Mouse (Mus musculus) neural tube, embryonic 15.5 days (tissue): ENCODE measurements around the gene Gm7102. TPM values are rescaled to one million over a fixed set of nuclear protein-coding genes. Genes with fewer than 3 reads are reported as not detected.
"Not testable (repeated sequence)": the region's sequence is repeated elsewhere in the genome, so short reads cannot be mapped to it uniquely, and the experiment has no call there.

Source experiments
- ATAC-seq: fragments of 200-750 bp; cut with Nextera tagmentation; 2 replicates; pipeline ENCODE4 v1.8.0; 2017; ENCODE audit warnings: mild to moderate bottlenecking, moderate TSS enrichment, moderate library complexity; ENCODE audit not compliant: low FRiP score
- H3K27ac ChIP-seq: fragments of 300-500 bp; sonication (generic); replicated peaks from 2 replicates; pipeline ENCODE4 v1.5.1; 2015; ENCODE audit warnings: mild to moderate bottlenecking, inconsistent platforms
- H3K27me3 ChIP-seq: fragments of 300-500 bp; sonication (generic); replicated peaks from 2 replicates; pipeline ENCODE4 v1.6.1; 2015; ENCODE audit warnings: inconsistent platforms
- H3K36me3 ChIP-seq: fragments of 300-500 bp; sonication (generic); 2 replicates; pipeline ENCODE4 v1.6.1; 2015; ENCODE audit warnings: inconsistent platforms
- H3K4me1 ChIP-seq: fragments of 300-500 bp; sonication (generic); 2 replicates; pipeline ENCODE4 v1.6.1; 2015; ENCODE audit warnings: inconsistent platforms
- H3K4me2 ChIP-seq: fragments of 300-500 bp; sonication (generic); 2 replicates; pipeline ENCODE4 v1.6.1; 2015; ENCODE audit warnings: inconsistent platforms, mild to moderate bottlenecking, moderate library complexity
- H3K4me3 ChIP-seq: fragments of 300-500 bp; sonication (generic); replicated peaks from 2 replicates; pipeline ENCODE4 v1.5.1; 2015; ENCODE audit warnings: mild to moderate bottlenecking, inconsistent platforms
- H3K9ac ChIP-seq: fragments of 300-500 bp; sonication (generic); replicated peaks from 2 replicates; pipeline ENCODE4 v1.6.1; 2015; ENCODE audit warnings: mild to moderate bottlenecking, inconsistent platforms
- H3K9me3 ChIP-seq: fragments of 300-500 bp; sonication (generic); replicated peaks from 2 replicates; pipeline ENCODE4 v1.6.1; 2016; ENCODE audit warnings: inconsistent platforms
- WGBS: fragments of 180-500 bp; shearing (Covaris S2); methylation state at CpG from one replicate; pipeline ENCODE4 v1.1.7; 2015; ENCODE audit warnings: mixed read lengths; 5-methylcytosine and 5-hydroxymethylcytosine counted together
- polyA plus RNA-seq: library from polyadenylated mRNA; unstranded; fragments of >200 nt; fragmentation: Nextera tagmentation; extraction: Ambion mirVana; gene quantifications from 2 replicates; pipeline ENCODE4 v1.2.1, GENCODE M21; 2015

Gm7102 gene
- 0.24 and 0.29 TPM in 2 replicates for polyA plus RNA-seq

DNA sequence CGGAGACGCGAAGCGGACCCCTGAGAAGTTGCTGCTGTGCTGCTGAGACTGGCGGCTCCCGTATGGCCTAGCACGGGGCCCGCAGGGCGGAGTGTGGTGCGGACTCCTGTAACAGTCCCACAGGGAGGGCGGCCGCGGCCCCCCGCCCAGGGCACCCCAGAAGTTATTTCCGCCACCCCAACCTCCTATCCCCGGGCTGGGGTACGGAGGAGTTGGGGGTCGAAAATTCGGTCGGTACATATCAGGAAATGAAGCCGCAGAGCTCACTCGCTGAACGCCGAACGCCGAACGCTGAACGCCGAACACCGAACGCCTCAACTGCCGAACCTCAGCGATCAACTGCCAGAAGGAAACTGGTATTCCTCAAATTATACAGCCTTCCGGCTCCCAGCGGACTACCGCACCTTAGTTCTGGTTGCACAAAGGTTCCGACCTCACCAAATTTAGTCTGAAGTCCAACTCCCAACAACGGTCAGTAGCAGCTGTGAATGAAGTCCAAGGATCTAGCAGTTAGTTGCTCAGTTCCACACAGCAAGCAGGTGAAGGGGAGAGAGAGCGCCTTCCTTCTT, at the start of gene Gm7102:
Gene Gm7102, minus strand, starts transcription at position 554 of the 569 bp plus-strand sequence.
- 0 out of 2 replicates have a peak, but pooled peaks cover 1% of the 10 kb centered on the region for H3K9me3 ChIP-seq
- H3K9ac ChIP-seq: no peak within 1 kb of the TSS; the same call in 1 of the 2 replicates
- 30% methylated on average over 39 of the region's 39 CpGs for WGBS
- H3K27me3 ChIP-seq: no peaks in the 10 kb centered on the region
- H3K4me2 ChIP-seq: peak within 1 kb of the TSS; percentile 59
- H3K27ac ChIP-seq: no peak within 1 kb of the TSS
- peak within 1 kb of the TSS; percentile 35 for H3K4me3 ChIP-seq
- no peaks in the 10 kb centered on the region for H3K36me3 ChIP-seq
- no peaks in the 10 kb centered on the region for H3K4me1 ChIP-seq
- ATAC-seq: no peak

DNA sequence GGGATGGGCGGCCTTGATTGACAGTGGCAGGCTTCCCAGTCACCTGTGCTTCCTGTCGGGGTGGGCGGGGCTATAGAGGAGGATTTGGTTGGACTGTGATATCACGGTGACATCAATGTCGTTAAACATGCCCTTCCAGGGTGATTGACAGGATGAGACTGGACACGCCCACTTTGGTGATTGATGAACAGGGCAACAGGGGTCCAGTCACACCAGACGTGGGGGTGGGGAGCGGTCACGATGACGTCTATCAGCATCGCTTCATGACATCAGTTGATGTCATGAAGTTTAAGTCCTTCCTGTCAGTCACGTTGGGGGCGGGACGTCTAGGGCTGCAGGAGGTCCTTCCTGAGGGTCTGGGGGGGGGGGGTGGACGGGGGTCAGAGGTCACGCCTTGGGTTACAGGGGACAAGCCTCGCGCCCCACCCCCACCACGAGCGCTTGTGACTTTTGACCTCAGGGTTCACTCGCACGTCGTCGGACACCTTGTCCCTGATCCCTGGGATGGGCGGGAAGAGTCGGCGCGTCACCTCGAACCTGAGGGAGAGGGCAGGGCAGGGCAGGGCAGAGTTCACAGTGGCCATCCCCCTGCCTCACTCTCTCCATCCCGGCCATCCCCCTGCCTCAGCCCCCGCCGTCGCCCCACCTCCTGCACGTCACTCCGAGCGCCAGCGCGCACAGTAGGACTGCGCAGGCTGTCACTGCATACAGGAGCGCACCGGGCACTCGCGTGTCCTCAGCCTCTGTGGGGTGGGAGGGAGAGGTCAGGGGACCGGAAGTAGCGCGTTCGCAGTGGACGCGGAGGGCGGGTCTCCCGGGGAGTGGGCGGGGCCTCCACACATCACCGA, 48.8 kb upstream of the Gm7102 start:
- Histone ChIP-seq H3K9me3 (no peaks in the 10 kb centered on the region), H3K4me1 (0 out of 2 replicates have a peak, but pooled peaks cover 5% of the 10 kb centered on the region), H3K36me3 (no peaks in the 10 kb centered on the region), H3K4me3 (peak overlapping the region; percentile 65), H3K4me2 (peak overlapping the region; percentile 77), H3K27me3 (no peaks in the 10 kb centered on the region; the same call in 1 of the 2 replicates), H3K27ac (peak overlapping the region; percentile 98), H3K9ac (peak overlapping the region; percentile 42)
- ATAC-seq: peak; percentile 19
- WGBS: 29% methylated on average over 52 of the region's 53 CpGs

DNA sequence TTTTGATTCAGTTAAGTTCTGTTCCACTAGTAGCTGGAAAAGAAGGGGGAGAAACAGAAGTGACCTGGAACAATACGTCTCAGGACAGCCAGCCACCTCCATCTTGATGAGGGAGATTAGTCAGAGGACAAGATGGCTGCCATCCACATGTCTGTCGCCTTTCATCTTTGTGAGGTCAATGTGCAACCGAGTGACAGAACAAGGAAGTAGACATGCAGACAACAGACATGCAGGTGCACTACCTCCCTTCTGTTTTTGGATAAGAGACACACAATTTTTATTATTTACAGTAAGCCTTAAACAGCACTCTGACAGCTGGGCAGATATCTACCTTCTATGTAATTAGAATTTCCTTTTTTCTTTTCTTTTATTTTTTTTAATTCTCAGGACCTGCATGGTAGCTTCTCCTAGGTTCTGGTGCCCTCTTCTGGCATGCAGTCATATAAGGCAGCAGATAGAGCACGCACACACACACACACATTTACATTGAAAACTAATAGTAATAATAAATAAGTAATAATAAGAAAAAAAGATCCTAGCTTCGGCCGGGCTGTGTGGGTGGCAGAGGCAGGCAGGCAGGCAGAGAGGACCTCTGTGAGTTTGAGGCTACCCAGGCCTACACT, 47.7 kb upstream of the Gm7102 start:
- 89% methylated on average over 6 of the region's 6 CpGs for WGBS
- H3K9me3 ChIP-seq: no peaks in the 10 kb centered on the region
- no peak for ATAC-seq

GRCm38 (mm10) chr19:61207506-61207905, 31.4 kb upstream of the Gm7102 start:
- ATAC-seq, H3K4me1 ChIP-seq, H3K27ac ChIP-seq, H3K4me3 ChIP-seq, H3K27me3 ChIP-seq, H3K36me3 ChIP-seq, H3K9me3 ChIP-seq, H3K9ac ChIP-seq, H3K4me2 ChIP-seq: not testable (repeated sequence)
- WGBS: 79% methylated on average over 6 of the region's 6 CpGs

More for the DNA sequence above, 47.7 kb upstream of the Gm7102 start:
- Histone ChIP-seq H3K4me2 (no peak overlapping the region), H3K27me3 (no peaks in the 10 kb centered on the region; the same call in 1 of the 2 replicates), H3K4me1 (0 out of 2 replicates have a peak, but pooled peaks cover 5% of the 10 kb centered on the region), H3K9ac (no peak overlapping the region), H3K4me3 (no peak overlapping the region), H3K27ac (no peak overlapping the region), H3K36me3 (no peaks in the 10 kb centered on the region)

DNA sequence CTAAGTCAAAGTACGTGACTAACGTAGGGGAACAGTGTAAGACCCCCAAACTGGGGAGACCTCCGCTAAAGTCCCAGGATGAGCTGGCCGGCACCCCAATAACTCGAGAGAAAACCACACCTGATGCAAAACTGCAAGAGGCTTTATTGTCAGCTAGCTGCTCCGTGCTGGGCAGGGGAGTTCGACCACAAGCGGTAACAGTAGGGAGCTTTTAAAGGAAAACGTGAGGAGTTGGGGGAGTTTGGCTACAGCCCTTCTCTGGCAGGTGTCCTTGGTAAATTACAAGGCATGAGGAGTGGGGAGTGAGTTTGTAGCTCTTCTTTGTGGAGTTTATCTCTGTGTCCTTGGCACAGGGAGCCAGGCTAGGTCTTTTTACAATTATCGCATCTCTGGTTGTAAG, 23.7 kb upstream of the Gm7102 start:
- no peak for ATAC-seq
- WGBS: 19% methylated on average over 10 of the region's 10 CpGs
- no peak overlapping the region for H3K4me2 ChIP-seq
- H3K9me3 ChIP-seq: no peaks in the 10 kb centered on the region
- H3K27ac ChIP-seq: no peak overlapping the region
- H3K36me3 ChIP-seq: no peaks in the 10 kb centered on the region
- H3K4me3 ChIP-seq: no peak overlapping the region
- H3K9ac ChIP-seq: no peak overlapping the region
- H3K4me1 ChIP-seq: no peaks in the 10 kb centered on the region
- no peaks in the 10 kb centered on the region for H3K27me3 ChIP-seq

- Histone ChIP-seq H3K9me3 (no peaks in the 10 kb centered on the region), H3K4me3 (no peak overlapping the region), H3K27ac (no peak overlapping the region), H3K9ac (no peak overlapping the region), H3K36me3 (no peaks in the 10 kb centered on the region), H3K27me3 (no peaks in the 10 kb centered on the region), H3K4me2 (no peak overlapping the region), H3K4me1 (no peaks in the 10 kb centered on the region)
- ATAC-seq: no peak
- WGBS: 13% methylated on average over 13 of the region's 13 CpGs
Measured at GRCm38 (mm10) chr19:61199316-61199715, 23.2 kb upstream of the Gm7102 start.

DNA sequence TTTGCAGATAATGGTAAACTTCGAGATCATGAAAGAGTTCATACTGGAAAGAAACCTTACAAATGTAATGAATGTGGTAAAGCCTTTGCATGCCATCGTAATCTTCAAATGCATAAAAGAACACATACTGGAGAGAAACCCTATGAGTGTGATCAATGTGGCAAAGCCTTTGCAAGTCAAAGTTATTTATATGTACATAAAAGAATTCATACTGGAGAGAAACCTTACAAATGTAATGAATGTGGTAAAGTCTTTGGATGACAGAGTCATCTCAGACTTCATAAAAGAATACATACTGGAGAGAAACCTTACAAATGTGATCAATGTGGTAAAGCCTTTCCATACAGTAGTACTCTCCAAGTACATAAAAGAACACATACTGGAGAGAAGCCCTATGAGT, 7.5 kb upstream of the Gm7102 start, which contains the start of gene Gm6020:
Gene Gm6020, plus strand, starts transcription at position 301 of the 400 bp plus-strand sequence.
- not testable (repeated sequence) for H3K4me3 ChIP-seq, H3K27ac ChIP-seq, ATAC-seq, H3K4me2 ChIP-seq, H3K36me3 ChIP-seq, H3K4me1 ChIP-seq, H3K9ac ChIP-seq, H3K27me3 ChIP-seq
- 0 out of 2 replicates have a peak, but pooled peaks cover 18% of the 10 kb centered on the region for H3K9me3 ChIP-seq
- WGBS: 86% methylated on average over 2 of the region's 2 CpGs

DNA sequence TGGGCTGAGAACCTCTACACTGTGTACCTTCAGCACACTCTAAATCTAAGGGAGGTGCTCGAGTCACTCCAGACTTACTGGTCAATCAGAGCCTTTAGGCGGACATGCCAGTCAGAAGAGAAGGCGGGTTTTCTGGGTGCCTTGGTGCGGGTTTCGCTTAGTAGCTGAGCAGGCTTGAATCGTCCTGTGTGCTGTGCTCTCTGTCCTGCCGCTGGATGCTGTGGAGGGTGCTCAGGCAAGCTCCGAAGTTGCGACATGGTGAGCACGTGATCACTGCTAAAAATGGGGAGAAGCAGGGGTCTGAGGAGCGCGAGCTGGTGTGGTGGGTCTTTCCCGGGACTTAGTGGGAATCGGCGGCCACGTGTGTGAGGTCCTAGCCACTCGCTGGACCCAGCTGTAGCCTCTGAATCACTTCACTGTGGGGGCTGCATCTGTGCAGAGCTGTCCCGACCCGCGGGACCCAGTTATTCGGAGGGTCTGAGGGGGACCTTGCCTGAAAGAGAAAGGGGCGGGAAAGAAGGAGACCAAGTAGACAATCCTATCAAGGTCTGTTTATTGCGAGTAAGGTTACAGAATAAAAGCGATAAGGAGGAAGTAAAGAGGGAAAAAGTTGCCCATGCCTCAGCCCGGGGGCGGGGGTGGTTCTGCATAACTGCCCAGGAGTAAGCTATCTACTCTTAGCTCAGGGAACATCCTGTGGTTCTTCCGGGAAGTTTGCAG, 24.2 kb downstream of the Gm7102 start:
- peak overlapping the region; percentile 49 for H3K9ac ChIP-seq
- H3K27me3 ChIP-seq: no peaks in the 10 kb centered on the region
- H3K27ac ChIP-seq: no peak overlapping the region
- ATAC-seq: peak; percentile 75
- H3K4me1 ChIP-seq: peaks cover 8% of the 10 kb centered on the region
- no peaks in the 10 kb centered on the region for H3K9me3 ChIP-seq
- H3K4me3 ChIP-seq: peak overlapping the region; percentile 45
- H3K4me2 ChIP-seq: peak overlapping the region; percentile 86
- WGBS: 7% methylated on average over 27 of the region's 27 CpGs
- H3K36me3 ChIP-seq: no peaks in the 10 kb centered on the region

DNA sequence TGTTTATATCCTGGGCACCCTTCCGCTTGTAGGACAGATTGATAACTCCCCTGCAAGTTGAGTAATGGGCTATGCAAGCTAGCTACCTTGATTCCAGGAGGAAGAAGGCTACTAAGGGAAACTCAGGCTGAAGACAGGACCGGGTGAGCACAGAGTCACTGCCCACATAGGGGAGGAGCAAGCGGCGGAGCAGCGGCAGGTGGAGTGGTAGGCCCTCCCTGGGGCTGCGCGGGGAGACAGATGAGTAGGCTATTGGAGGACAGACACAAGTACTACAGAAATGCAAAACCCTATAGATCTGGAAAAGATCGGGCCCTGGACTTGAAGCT, 24.8 kb downstream of the Gm7102 start:
- Histone ChIP-seq H3K36me3 (no peaks in the 10 kb centered on the region), H3K9me3 (no peaks in the 10 kb centered on the region), H3K27ac (no peak overlapping the region), H3K9ac (peak overlapping the region; percentile 49), H3K4me3 (peak overlapping the region; percentile 45), H3K27me3 (no peaks in the 10 kb centered on the region), H3K4me2 (peak overlapping the region; percentile 86), H3K4me1 (peaks cover 8% of the 10 kb centered on the region)
- peak; percentile 47; the same call in 1 of the 2 replicates for ATAC-seq
- 7% methylated on average over 8 of the region's 8 CpGs for WGBS

GRCm38 (mm10) chr19:61141299-61141698, 34.8 kb downstream of the Gm7102 start:
- no peaks in the 10 kb centered on the region for H3K27me3 ChIP-seq
- H3K9ac ChIP-seq: peak overlapping the region; percentile 76
- H3K27ac ChIP-seq: no peak overlapping the region
- H3K4me2 ChIP-seq: peak overlapping the region; percentile 85
- no peaks in the 10 kb centered on the region for H3K36me3 ChIP-seq
- H3K4me3 ChIP-seq: peak overlapping the region; percentile 89
- WGBS: 26% methylated on average over 4 of the region's 4 CpGs
- H3K9me3 ChIP-seq: no peaks in the 10 kb centered on the region
- ATAC-seq: peak; percentile 32; the same call in 1 of the 2 replicates
- H3K4me1 ChIP-seq: peaks cover 16% of the 10 kb centered on the region
